Mouse (Mus musculus): ENCODE data around the gene Gm20388.

GRCm38 (mm10) chr8:124231485-124232279 is 4321.0 kb downstream of the Gm20388 start:
- TF ChIP-seq CTCF (IDR thresholded peaks at IDR 0.05; ENCODE audit: low read depth, low read length) (no peak), POLR2AphosphoS5 (IDR thresholded peaks at IDR 0.05; ENCODE audit: insufficient replicate concordance, low read depth, low read length) (no peak)

All from G1E (cell line).